Comparison of ENCODE assay signal across 19 mouse cellular contexts in the genomic region with DNA sequence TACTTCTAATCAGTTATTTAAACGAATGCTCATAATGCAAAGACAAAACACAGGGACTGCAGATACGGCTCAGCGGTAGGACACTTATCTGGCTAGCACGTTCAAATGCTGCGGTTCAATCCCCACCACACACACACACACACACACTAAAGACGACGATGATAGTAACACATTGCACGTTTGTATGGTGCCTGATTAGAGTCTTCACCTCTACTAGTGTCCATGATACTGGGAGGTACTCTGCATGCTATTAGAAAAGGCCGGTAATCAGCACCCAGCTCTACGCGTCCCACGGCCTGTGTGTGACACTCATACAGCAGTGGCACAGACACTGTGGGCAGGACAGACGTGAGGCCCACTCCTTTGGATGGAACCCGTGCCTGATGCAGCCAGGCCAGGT.
"Had no signal": no experiment of that assay in that cellular context is flagged by ENCODE, and none has a peak within 500 bp of the region (broad histone marks: within the 10 kb centered on the region; RNA-seq: fewer than 3 reads in every experiment).

No protein-coding gene starts in this region.

- DNase-seq: kidney, adult 11 months; kidney, adult 8-10 months; kidney, postnatal 10 days; kidney, postnatal 36 days; layer of hippocampus, postnatal 36 days; lung, adult 18-20 months; lung, postnatal 10 days; lung, postnatal 36 days; right cerebral cortex, adult 18-20 months; right cerebral cortex, postnatal 14 days; right cerebral cortex, postnatal 4 days; thymus, postnatal 36 days had no signal

- H3K9ac ChIP-seq: kidney, embryonic 15.5 days; lung, embryonic 15.5 days; midbrain, embryonic 12.5 days; midbrain, embryonic 15.5 days; neural tube, embryonic 12.5 days; neural tube, embryonic 15.5 days had no signal

- H3K27me3 ChIP-seq: kidney, embryonic 15.5 days; lung, embryonic 15.5 days; midbrain, embryonic 12.5 days; midbrain, embryonic 15.5 days; neural tube, embryonic 12.5 days; neural tube, embryonic 15.5 days had no signal

- H3K4me1 ChIP-seq: kidney, embryonic 15.5 days; lung, embryonic 15.5 days; midbrain, embryonic 12.5 days; midbrain, embryonic 15.5 days; neural tube, embryonic 12.5 days; neural tube, embryonic 15.5 days had no signal

- ATAC-seq: midbrain, embryonic 15.5 days had no signal

- H3K4me3 ChIP-seq: kidney, embryonic 15.5 days; left cerebral cortex, adult 2 months; lung, embryonic 15.5 days; midbrain, embryonic 12.5 days; midbrain, embryonic 15.5 days; neural tube, embryonic 12.5 days; neural tube, embryonic 15.5 days had no signal

- H3K9me3 ChIP-seq: kidney, embryonic 15.5 days; lung, embryonic 15.5 days; midbrain, embryonic 12.5 days; midbrain, embryonic 15.5 days; neural tube, embryonic 12.5 days; neural tube, embryonic 15.5 days had no signal

- H3K27ac ChIP-seq: kidney, embryonic 15.5 days; left cerebral cortex, adult 2 months; lung, embryonic 15.5 days; midbrain, embryonic 12.5 days; midbrain, embryonic 15.5 days; neural tube, embryonic 12.5 days; neural tube, embryonic 15.5 days had no signal

- H3K4me2 ChIP-seq: kidney, embryonic 15.5 days; lung, embryonic 15.5 days; midbrain, embryonic 12.5 days; midbrain, embryonic 15.5 days; neural tube, embryonic 12.5 days; neural tube, embryonic 15.5 days had no signal
